Mouse (Mus musculus): Measurements from ENCODE around the gene F2. TPM values are rescaled to one million over a fixed set of nuclear protein-coding genes. Genes with fewer than 3 reads are reported as not detected.

The F2 gene
- polyA plus RNA-seq (2015; fragmentation: Nextera tagmentation; extraction: Ambion mirVana): 0.13 and 0.38 TPM in 2 replicates

GRCm38 (mm10) chr2:91636229-91636628 is at the start of gene F2:
Gene F2 (minus strand): TSS chr2:91636414.
- WGBS: 96% methylated on average over 8 of the region's 8 CpGs
- ATAC-seq (replicated peaks): no peak
- no peaks in the 10 kb centered on the region for H3K27me3 ChIP-seq
- no peaks in the 10 kb centered on the region for H3K4me1 ChIP-seq
- peaks cover 2% of the 10 kb centered on the region; the same call in 1 of the 2 replicates for H3K36me3 ChIP-seq
- no peak within 1 kb of the TSS for H3K4me3 ChIP-seq
- H3K9me3 ChIP-seq: no peaks in the 10 kb centered on the region
- H3K27ac ChIP-seq (replicated peaks): no peak within 1 kb of the TSS
- H3K4me2 ChIP-seq (replicated peaks): no peak within 1 kb of the TSS
- no peak within 1 kb of the TSS for H3K9ac ChIP-seq (replicated peaks)

- no peak for ATAC-seq (replicated peaks)
Measured at GRCm38 (mm10) chr2:91683919-91684318, 47.7 kb upstream of the F2 start.

GRCm38 (mm10) chr2:91682850-91683249 is 46.6 kb upstream of the F2 start:
- WGBS: 52% methylated on average over 4 of the region's 4 CpGs
- Histone ChIP-seq H3K9ac (replicated peaks) (no peak overlapping the region), H3K4me1 (no peaks in the 10 kb centered on the region), H3K36me3 (peaks cover 65% of the 10 kb centered on the region), H3K9me3 (no peaks in the 10 kb centered on the region), H3K27me3 (no peaks in the 10 kb centered on the region), H3K4me2 (replicated peaks) (no peak overlapping the region), H3K27ac (replicated peaks) (no peak overlapping the region), H3K4me3 (no peak overlapping the region)
- no peak for ATAC-seq (replicated peaks)

More at GRCm38 (mm10) chr2:91683919-91684318, 47.7 kb upstream of the F2 start:
- 80% methylated on average over 8 of the region's 8 CpGs for WGBS
- Histone ChIP-seq H3K27ac (replicated peaks) (no peak overlapping the region), H3K4me2 (replicated peaks) (no peak overlapping the region), H3K4me3 (no peak overlapping the region), H3K9ac (replicated peaks) (no peak overlapping the region), H3K9me3 (no peaks in the 10 kb centered on the region), H3K27me3 (no peaks in the 10 kb centered on the region), H3K36me3 (peaks cover 65% of the 10 kb centered on the region), H3K4me1 (no peaks in the 10 kb centered on the region)

- ATAC-seq (replicated peaks): no peak
- H3K36me3 ChIP-seq: peaks cover 82% of the 10 kb centered on the region
- H3K9ac ChIP-seq (replicated peaks): no peak overlapping the region
- H3K27ac ChIP-seq (replicated peaks): no peak overlapping the region
- H3K4me2 ChIP-seq (replicated peaks): no peak overlapping the region
- H3K4me1 ChIP-seq: no peaks in the 10 kb centered on the region
- H3K27me3 ChIP-seq: no peaks in the 10 kb centered on the region
- no peak overlapping the region for H3K4me3 ChIP-seq
- H3K9me3 ChIP-seq: no peaks in the 10 kb centered on the region
Measured at GRCm38 (mm10) chr2:91676961-91677360, 40.7 kb upstream of the F2 start.

GRCm38 (mm10) chr2:91676420-91676819 is 40.2 kb upstream of the F2 start:
- H3K27me3 ChIP-seq: no peaks in the 10 kb centered on the region
- no peak for ATAC-seq (replicated peaks)
- no peak overlapping the region for H3K4me3 ChIP-seq
- no peak overlapping the region for H3K4me2 ChIP-seq (replicated peaks)
- H3K36me3 ChIP-seq: peaks cover 80% of the 10 kb centered on the region
- no peaks in the 10 kb centered on the region for H3K9me3 ChIP-seq
- H3K9ac ChIP-seq (replicated peaks): no peak overlapping the region
- no peaks in the 10 kb centered on the region for H3K4me1 ChIP-seq
- no peak overlapping the region for H3K27ac ChIP-seq (replicated peaks)
- WGBS: 75% methylated on average over 2 of the region's 2 CpGs

GRCm38 (mm10) chr2:91674895-91675294 is 38.7 kb upstream of the F2 start:
- peaks cover 78% of the 10 kb centered on the region for H3K36me3 ChIP-seq
- H3K9ac ChIP-seq (replicated peaks): no peak overlapping the region
- H3K4me1 ChIP-seq: no peaks in the 10 kb centered on the region
- 90% methylated on average over 5 of the region's 5 CpGs for WGBS
- H3K27me3 ChIP-seq: no peaks in the 10 kb centered on the region
- H3K27ac ChIP-seq (replicated peaks): no peak overlapping the region
- no peak overlapping the region for H3K4me2 ChIP-seq (replicated peaks)
- H3K9me3 ChIP-seq: no peaks in the 10 kb centered on the region
- H3K4me3 ChIP-seq: no peak overlapping the region
- no peak for ATAC-seq (replicated peaks)

GRCm38 (mm10) chr2:91673587-91673986 is 37.4 kb upstream of the F2 start:
- H3K9me3 ChIP-seq: no peaks in the 10 kb centered on the region
- H3K4me2 ChIP-seq (replicated peaks): no peak overlapping the region
- WGBS: 91% methylated on average over 2 of the region's 2 CpGs
- no peaks in the 10 kb centered on the region for H3K27me3 ChIP-seq
- no peak overlapping the region for H3K4me3 ChIP-seq
- H3K4me1 ChIP-seq: no peaks in the 10 kb centered on the region
- ATAC-seq (replicated peaks): no peak
- no peak overlapping the region for H3K9ac ChIP-seq (replicated peaks)
- H3K36me3 ChIP-seq: peaks cover 81% of the 10 kb centered on the region
- H3K27ac ChIP-seq (replicated peaks): no peak overlapping the region

GRCm38 (mm10) chr2:91670038-91670437 is 33.8 kb upstream of the F2 start:
- Histone ChIP-seq H3K9ac (replicated peaks) (no peak overlapping the region), H3K27ac (replicated peaks) (no peak overlapping the region), H3K27me3 (no peaks in the 10 kb centered on the region), H3K4me1 (no peaks in the 10 kb centered on the region), H3K9me3 (no peaks in the 10 kb centered on the region), H3K4me2 (replicated peaks) (no peak overlapping the region), H3K4me3 (no peak overlapping the region), H3K36me3 (peaks cover 68% of the 10 kb centered on the region)
- 95% methylated on average over 6 of the region's 6 CpGs for WGBS
- no peak for ATAC-seq (replicated peaks)

GRCm38 (mm10) chr2:91669326-91669725 is 33.1 kb upstream of the F2 start:
- no peak overlapping the region for H3K4me2 ChIP-seq (replicated peaks)
- H3K9ac ChIP-seq (replicated peaks): no peak overlapping the region
- 95% methylated on average over 8 of the region's 8 CpGs for WGBS
- H3K36me3 ChIP-seq: peaks cover 68% of the 10 kb centered on the region
- H3K4me1 ChIP-seq: no peaks in the 10 kb centered on the region
- H3K27me3 ChIP-seq: no peaks in the 10 kb centered on the region
- no peak overlapping the region for H3K4me3 ChIP-seq
- H3K27ac ChIP-seq (replicated peaks): no peak overlapping the region
- no peaks in the 10 kb centered on the region for H3K9me3 ChIP-seq
- ATAC-seq (replicated peaks): no peak

- no peak overlapping the region for H3K9ac ChIP-seq (replicated peaks)
- H3K4me1 ChIP-seq: no peaks in the 10 kb centered on the region
- no peaks in the 10 kb centered on the region for H3K27me3 ChIP-seq
- H3K36me3 ChIP-seq: peaks cover 72% of the 10 kb centered on the region
- no peak overlapping the region for H3K4me2 ChIP-seq (replicated peaks)
- ATAC-seq (replicated peaks): no peak
- 69% methylated on average over 2 of the region's 2 CpGs for WGBS
- no peak overlapping the region for H3K27ac ChIP-seq (replicated peaks)
- H3K4me3 ChIP-seq: no peak overlapping the region
- no peaks in the 10 kb centered on the region for H3K9me3 ChIP-seq
Measured at GRCm38 (mm10) chr2:91667747-91668146, 31.5 kb upstream of the F2 start.

- Histone ChIP-seq H3K36me3 (peaks cover 77% of the 10 kb centered on the region), H3K4me1 (no peaks in the 10 kb centered on the region), H3K4me3 (no peak overlapping the region), H3K9me3 (no peaks in the 10 kb centered on the region), H3K4me2 (replicated peaks) (no peak overlapping the region), H3K27ac (replicated peaks) (no peak overlapping the region), H3K27me3 (no peaks in the 10 kb centered on the region), H3K9ac (replicated peaks) (no peak overlapping the region)
- WGBS: 94% methylated on average over 6 of the region's 6 CpGs
- ATAC-seq (replicated peaks): no peak
Measured at GRCm38 (mm10) chr2:91666386-91666910, 30.2 kb upstream of the F2 start.

GRCm38 (mm10) chr2:91664780-91665179 is 28.6 kb upstream of the F2 start:
- Histone ChIP-seq H3K36me3 (peaks cover 71% of the 10 kb centered on the region), H3K9me3 (no peaks in the 10 kb centered on the region), H3K27ac (replicated peaks) (no peak overlapping the region), H3K4me3 (no peak overlapping the region), H3K9ac (replicated peaks) (no peak overlapping the region), H3K4me1 (no peaks in the 10 kb centered on the region), H3K4me2 (replicated peaks) (no peak overlapping the region), H3K27me3 (no peaks in the 10 kb centered on the region)
- no peak for ATAC-seq (replicated peaks)

- no peak overlapping the region for H3K4me2 ChIP-seq (replicated peaks)
- WGBS: 92% methylated on average over 6 of the region's 6 CpGs
- H3K27ac ChIP-seq (replicated peaks): no peak overlapping the region
- ATAC-seq (replicated peaks): no peak
- no peaks in the 10 kb centered on the region for H3K9me3 ChIP-seq
- no peak overlapping the region for H3K9ac ChIP-seq (replicated peaks)
- H3K4me1 ChIP-seq: no peaks in the 10 kb centered on the region
- peaks cover 79% of the 10 kb centered on the region for H3K36me3 ChIP-seq
- no peaks in the 10 kb centered on the region for H3K27me3 ChIP-seq
- H3K4me3 ChIP-seq: no peak overlapping the region
Measured at GRCm38 (mm10) chr2:91660981-91661380, 24.8 kb upstream of the F2 start.

Data from forebrain, embryonic 15.5 days (tissue).